Mouse (Mus musculus): ENCODE data around the gene Sypl2.

The Sypl2 gene

DNA sequence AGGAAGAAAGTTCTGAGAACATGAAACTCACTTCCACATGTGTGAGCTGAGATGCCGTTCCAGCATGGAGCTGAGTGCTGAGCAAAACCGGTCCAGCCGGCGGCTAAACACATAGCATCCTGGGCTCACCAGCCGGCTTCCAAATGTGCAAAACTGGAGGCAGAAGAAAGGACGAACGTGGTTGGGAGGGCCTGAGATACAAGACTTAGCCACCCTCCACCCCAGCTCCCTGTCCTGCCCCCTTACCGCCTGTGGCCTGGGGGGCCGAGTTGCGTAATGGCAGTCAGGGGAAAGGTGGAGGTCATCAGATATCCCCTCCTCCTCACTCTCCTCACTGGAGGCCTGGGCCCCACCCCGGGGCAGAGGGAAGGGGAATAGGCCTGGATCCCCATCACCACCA, 22.0 kb downstream of the Sypl2 start:
- no peak for DNase-seq

DNA sequence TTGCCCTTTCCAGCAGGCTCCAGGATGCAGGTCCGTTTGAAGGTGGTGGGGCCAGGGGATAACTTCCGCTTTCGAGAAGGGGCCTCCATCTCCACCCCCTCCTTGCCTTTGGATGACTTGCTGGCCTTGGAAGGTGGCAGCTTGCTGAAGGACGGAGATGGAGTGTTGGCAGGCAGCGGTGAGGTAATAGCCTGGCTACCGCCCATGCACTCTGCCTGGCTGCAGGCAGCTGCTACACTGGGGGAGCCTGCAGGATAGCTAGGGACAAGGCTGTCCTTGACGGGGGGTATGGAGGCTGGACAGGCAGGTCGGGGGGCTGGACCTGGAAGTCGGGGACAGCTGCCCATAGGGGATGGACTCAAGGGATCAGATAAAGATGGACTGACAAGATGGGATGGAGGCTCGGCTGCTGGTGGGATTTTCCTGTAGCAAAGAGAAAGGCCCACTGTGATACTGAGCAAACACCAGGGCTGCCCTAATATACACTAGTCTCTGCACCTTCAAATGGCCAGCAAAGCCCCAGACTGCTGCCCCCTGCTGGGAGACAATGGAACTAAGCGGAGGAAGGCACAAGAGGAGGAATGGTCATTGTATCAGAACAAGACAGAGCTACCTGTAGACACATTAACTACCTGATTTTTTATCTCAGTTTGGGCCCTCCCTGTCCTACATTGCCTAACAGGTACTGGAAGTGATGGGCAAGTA, 22.7 kb downstream of the Sypl2 start:
- DNase-seq: peak; percentile 89 to 91

DNA sequence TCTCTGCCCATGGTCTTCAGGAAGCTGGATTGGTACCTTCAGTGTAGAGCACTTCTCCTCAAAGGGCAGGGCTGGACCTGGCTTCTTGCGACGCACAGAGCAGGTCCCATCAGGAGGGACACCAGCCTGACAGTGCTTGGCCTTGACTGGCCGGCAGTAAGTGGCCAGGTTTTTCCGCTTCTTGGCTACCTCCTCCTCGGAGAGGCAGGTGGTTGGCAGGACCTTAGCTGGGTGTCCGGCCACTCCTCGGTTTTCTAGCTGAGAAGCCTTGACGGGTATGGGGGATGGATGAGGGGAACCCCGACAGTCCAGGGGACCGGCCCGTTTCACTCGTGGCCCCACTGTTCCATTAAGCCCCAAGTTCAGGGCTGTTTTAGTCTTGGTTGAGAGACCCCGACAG, 23.2 kb downstream of the Sypl2 start:
- no peak for DNase-seq

DNA sequence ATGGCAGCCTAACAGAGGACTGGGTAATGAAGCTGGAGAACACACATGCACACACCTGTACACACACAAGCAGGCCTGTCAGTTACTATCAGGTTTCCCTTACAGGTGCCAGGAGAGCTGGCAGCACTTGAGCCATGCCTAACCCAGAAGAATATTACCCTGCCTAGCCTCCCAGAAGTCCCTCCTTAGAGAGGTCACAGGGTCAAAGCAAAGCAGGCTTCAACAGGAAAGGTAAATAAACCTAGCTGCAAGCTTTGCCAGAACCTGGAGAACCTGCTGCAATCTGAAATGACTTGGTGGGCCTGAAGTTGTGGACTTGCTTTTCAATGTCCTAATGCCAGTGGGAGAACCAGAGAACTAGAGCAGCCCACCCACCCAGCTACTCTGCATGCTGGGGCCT, 23.9 kb downstream of the Sypl2 start:
- DNase-seq: no peak

DNA sequence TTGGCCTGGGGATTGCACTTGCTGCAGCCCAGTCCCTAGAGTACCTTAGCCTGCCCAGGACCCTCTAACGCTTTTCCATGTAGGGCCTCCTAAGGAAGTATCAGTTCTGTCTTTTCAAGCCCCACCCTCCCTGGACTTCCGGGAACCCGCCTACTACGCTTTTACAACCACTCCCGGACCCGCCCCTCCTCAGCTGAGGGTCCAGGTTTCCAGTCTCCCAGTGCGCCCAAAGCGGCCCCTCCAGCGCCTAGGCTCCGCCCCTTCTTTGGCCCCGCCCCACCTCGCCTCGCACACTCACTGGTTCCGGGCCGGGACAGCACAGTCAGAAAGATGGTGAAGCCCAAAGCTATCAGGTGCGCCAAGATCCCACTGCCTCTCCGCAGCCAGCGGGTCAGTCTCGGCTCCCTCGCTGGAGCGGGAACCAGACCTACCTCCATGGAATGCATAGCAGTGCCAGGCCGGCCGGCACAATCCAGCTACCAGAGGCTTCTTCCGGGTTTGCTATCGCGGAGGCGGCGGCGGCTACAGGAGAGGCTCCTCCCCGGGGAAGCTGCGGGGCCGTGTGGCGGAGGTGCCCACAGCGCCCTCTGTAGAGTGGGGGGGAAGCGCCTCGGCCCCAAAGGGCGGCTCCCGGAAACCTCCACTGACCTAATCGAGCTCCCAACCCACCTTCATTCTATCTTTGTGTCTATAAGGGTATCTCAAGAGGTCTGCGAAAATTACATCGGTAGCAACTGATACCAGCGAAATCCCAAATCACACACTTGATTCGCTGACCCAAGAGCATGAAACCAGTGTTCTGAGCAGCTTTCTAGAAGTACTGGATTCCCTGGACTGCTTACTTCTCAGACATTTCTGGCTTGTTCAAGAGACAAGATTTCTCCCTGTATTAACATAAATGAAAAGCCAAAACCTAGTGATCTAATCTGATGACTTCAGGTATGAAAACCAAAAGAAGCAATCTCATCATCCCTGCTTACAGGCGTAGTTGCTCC, 25.8 kb downstream of the Sypl2 start, which contains the start of gene Cyb561d1:
Gene Cyb561d1 (minus strand): TSS at position 884 of the 995 bp plus-strand sequence.
- DNase-seq: peak; percentile 93

DNA sequence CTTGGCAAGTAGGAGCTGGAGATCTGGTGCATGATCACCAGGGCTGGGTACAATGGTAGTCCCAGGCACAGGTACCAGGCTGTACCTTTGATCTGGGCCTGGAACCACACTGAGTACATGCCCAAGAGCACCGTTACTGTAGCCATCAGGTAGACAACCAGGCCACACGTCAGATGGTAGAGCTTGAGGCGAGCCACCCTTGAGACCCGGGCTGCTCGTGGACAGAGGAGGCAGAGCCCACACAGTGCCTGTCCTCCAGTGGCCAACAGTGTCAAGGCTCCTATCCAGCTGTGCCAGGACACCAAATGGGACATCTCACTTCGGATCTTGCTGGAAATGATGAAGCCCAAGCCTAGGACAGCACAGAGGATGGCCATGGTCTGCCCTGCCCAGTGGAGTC, 27.2 kb downstream of the Sypl2 start:
- DNase-seq: no peak

DNA sequence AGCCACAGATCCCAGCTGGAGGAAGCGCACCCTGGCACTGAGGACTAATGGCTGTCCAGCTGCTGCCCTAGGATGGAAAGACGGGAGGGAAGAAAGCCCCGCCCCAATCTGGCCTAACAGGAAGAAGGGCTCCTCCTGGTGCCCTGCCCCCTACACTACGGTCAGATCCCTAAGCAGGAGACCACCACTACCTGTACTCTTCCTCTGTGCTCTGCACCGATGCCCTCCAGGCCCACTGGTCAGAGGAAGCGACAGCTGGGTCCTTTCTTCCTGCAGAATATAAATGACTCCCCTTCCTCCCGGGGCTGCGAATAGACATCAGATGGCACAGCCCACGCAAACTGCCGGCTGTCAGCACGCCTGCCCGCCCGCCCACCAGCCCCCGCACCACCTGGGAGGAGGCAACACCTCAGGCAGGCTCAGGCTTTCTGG, 29.4 kb downstream of the Sypl2 start:
- no peak for DNase-seq

DNA sequence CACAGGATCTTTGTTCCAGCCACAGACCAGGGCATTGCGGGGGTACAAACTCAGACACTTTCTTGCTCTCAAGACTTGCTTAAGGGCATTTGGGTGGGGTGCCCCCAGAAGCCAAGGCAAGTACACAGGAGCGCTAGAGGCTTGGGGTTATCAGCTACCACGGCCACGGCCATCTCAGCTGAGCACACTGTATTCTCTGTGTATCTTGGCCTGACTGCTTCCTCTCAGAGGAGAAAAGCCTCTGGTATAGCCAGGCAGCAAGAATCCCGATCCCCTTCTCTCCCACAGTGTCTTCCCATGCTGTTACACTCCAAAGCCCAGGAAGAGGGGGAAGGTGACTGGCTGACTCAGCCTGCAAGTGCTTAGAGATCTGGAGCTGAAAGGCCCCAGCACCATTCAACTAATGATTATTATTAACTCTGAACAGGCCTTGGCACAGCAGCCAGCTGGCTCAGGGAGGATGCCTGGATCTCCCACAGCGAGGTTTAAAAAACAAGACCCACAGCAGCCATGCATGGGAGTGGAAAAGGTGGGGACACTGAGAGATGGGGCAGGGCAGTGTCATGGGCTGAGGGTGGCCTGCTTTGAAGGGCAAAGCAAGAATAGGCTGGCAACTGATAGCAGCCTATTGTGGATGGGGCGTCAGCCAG, 30.4 kb downstream of the Sypl2 start:
- no peak for DNase-seq

DNA sequence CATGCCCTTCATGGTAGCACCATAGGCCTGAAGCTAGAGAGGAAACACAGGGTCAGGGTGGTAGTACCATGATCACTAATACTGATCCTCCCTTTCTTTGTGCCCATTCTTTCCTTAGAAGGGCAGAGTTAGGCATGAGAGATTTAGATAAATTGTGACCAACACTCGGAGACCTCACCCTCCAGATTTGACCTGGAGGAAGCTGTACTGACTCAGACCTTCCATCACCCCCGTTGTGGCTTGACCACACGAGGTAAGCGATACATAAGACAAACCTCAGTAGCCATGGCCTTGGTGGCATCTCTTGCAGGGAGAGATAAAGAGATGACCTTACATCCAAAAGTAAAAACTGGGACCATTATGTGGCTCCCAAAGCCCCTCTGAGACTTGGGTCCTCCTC, 31.2 kb downstream of the Sypl2 start:
- DNase-seq: no peak

DNA sequence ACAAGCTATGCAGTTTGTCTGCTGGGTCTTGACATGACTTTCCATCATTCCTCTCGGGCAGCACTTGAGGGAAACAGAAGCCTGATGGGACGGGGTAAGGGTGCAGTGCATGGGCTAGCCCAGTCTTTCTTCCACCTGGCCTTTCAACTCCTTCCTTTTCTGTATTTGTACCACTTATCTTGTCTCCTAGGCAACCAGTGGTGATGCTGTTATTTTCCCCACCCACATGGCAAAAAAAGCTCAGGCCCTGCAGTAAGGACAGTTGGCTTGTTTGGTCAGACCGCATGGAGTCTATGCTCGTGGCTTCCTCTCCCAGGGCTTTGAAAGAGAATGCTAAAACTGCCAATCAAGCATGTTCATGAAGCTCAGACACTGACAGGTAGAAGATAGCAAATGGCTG, 32.8 kb downstream of the Sypl2 start:
- no peak for DNase-seq

DNA sequence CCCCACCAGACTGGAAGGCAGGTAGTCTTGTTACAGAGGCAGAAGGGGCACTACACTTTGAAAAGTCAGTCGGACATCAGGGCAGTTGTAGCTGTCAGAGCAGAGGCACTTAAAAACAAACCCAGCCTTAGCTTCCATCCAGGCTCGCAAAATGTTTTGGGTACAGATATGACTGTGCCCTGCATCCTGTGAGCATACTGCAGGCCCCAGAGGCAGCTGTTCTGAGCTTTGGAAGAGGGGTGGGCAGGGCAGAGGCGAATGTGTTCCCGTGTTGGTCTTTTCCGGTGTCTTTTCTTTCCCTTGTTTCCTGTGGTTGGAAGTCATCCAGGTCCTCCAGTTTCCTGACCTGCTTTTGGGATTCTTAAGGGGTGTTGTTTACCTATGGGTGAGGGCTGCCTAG, 36.6 kb downstream of the Sypl2 start:
- no peak for DNase-seq

DNA sequence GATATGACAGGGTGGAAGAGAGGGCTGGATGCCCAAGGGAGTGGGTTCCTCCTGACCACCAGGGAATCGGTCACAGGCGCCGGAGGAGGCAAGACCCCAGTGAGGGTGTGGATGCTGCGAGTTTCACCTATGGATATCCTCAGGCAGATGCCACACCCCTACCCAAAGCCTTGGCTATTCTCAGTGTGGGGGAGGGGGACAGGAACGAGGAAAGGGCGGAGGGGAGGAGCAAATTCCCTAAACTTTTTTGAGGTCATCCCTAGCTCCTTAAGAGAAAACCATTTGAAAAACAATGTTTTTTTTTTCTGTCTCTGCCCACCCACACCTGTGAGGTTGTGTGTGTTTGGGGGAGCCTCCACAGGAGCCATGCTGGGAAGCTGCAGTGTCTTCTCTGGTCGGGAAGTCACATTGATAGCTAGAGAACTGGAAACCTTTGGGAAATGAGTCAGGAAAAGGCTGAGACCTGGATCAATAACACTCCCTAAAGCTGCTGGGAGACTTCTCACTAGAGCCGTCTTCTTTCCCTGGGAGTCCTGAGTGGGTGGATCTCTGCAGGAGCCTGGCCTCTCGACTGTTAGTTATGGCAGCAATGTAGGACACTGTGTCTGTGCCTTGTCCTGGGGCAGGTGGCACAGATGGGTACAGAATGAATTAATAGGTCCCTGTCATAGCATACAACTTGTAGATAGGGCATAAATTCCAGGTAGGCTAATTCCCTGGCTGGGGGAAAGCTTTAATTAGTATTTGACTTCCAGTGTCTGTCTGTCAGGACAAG, 37.5 kb downstream of the Sypl2 start:
- DNase-seq: no peak

DNA sequence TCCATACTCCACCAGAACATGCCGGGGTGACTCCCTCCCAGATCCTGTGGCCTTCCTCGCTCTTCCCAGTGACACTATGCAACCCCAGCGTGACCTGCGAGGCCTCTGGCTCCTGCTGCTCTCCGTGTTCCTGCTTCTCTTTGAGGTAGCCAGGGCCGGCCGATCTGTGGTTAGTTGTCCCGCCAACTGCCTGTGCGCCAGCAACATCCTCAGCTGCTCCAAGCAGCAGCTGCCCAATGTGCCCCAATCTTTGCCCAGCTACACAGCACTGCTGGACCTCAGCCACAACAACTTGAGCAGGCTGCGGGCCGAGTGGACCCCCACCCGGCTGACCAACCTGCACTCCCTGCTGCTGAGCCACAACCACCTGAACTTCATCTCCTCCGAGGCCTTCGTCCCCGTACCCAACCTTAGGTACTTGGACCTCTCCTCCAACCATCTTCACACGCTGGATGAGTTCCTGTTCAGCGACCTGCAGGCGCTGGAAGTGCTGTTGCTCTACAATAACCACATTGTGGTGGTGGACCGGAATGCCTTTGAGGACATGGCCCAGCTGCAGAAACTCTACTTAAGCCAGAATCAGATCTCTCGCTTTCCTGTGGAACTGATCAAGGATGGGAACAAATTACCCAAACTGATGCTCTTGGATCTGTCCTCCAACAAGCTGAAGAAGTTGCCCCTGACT, 39.2 kb downstream of the Sypl2 start:
- DNase-seq: no peak

DNA sequence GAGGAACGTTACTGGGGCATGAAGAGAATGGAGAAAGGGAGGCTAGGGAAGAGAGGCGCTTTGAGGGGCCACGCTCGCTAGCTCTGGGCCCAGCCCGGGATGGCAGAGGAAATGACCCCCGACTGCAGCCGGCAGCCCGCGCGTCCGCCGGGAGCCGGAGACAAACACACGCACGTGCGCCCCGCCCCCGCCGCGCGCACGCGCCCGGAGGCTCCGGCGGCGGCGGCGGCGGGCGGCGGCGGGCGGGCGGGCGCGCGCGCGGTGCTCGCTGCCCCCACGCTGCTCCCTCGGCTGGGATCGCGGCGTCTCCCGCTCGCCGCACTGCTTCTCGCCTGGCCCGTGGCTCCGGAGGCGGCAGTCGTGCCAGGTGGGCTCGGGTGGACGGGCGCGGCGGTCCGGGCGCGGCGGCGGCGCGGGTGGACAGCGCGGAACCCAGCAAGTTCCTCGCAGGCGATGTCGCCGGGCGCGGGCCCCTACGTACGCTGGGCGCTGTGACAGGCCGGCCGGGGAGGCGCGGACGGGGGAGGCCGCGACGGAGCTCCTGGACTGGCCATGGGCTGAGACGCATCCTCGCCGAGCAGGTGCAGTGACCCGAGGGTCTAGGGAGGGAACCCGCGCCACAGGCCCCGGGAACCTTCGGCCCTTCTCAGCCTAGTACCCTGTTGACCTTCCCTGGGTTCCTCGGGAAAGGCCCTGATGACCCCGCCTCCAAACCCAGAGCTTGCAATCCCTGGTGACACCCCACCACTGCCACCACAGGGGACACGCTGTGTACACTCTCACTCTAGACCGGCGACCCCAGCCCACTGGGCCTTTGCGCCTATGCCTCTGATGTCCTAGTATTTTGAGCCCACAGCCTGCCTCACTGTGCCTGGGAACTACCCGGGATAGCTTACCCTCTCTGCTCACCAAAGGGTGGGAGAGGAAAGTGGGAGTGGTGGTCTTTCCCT, 40.1 kb downstream of the Sypl2 start, which contains the start of gene Amigo1:
Gene Amigo1 (plus strand): TSS at position 238 of the 950 bp plus-strand sequence.
- peak; percentile 46 to 62 for DNase-seq

DNA sequence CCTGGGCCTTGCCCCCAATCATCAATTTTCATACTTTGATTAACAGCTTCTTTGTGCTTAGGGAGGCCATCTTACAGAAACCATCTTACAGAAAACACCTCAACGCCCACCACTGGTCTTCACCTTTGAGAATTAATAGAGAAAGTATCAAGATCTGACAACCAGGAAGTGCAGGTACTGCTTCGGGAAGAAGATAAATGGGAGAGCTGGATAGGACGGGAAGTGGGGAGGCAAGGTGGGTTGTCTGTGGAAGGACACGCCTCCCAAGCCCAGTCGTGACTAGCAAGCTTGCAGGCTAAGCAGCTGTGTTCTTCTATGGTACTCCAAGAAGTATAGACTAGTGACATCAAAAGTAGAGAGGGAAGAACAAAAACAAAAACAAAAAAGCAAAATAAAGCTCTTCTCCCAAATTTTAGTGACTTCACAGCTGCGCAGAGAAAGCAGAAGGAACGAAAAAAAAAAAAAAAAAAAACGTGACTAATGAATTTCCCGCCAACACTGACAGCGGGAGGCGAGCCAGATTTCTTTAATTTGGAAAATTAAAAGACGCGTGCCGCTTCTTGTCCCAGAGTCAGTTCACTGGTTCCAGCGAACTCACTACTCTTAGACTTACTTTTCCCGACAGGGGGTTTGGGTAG, 40.9 kb downstream of the Sypl2 start:
- no peak for DNase-seq

DNA sequence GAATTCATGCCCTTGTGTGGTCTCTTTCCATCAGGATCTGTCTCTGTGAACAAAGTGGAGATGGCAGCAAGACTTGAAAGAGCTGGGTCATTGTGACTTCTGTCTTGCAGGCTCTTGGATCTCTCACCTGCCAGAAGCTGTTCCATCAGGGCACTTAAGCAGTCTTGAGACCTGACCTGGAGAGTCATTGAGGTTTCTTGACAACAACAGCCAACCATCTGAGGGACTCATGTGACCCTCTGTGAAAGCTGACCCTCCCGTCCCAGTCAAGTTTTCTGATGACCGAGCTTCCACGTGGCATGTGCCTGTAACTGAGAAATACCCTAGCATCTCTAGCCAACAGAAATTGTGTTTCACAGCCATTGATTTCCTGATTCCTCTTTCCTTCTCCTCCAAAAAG, 41.7 kb downstream of the Sypl2 start:
- DNase-seq: no peak

DNA sequence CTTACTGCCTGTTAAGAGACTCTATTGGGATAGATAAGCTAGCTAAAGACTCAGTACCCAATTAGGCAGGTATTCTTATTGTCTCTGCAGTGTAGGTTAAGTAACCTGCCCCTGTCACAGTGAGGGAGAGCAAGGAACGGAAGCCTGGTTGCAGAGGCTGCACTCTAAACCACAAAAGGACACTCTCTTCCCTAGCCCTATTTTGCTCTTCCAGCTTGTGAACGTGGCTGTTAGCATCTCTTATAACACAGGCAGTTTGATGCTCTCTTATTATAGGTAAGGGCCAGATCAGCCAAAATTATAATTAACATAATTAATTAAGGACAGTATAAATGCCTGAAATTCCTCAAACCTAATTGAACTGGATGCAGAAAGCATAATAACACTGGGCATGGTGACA, 45.9 kb downstream of the Sypl2 start:
- DNase-seq: no peak

DNA sequence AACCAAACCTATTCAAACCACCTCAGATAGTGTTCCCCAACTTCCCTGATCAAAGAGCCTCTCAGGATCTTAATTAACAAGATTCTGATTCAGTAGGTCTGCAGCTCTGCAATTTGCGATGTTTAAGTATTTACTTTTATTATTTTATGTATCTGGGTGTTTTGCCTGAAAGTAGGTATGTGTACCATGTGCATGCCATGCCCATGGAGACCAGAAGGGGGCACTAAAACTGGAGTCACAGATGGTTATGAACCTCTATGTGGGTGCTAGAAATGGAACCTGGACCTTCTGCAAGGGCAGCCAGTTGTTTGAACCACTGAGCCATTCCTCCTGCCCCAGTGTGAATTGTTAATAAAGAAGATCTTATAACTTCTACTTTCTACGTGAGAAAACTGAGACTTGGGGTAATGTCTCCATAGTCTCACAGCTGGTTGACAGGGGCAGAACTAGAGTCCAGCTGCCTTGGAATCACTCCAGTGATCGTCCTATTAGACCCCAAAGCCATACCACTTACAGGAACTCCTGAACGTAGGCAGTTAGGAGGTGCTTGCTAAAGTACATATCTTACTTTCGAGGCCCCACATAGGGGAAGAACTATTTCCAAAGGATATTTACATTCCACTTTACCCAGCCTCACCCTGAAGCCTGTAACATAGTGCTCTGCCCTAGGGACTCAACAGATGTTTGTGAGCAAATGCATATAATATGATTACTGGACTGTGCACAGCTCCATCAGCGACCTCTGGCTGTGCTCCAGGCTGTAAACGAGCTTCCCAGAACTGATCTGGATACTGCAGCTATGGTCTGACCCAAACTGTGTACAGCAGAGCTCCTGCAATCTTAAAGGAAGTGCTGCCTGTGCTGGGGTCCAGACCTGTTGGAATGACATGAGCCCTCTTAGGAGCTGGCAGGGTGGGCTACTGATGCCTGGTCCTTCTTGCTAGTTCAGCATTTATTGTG, 47.4 kb downstream of the Sypl2 start:
- DNase-seq: no peak
